Comparison of ENCODE assay signal across 23 mouse cellular contexts in the genomic region with DNA sequence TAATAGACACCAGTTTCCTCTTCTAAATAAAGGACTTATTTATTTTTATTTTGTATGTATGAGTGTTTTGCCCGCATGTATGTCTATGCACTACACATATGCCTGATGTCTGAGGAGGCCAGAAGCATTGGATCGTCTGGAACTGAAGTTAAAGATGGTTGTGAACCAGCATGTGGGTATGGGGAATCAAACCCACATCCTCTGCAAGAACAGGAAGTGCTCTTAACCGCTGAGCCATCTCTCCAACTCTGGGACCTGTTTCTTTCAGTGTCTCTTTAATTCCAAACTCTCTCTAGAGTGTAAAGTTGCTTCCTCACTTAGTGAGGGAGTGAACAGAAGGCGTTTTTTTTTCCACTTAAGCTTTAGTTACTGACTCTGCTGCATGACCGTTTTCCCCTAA. TPM values are rescaled to one million over a fixed set of nuclear protein-coding genes. Genes with fewer than 3 reads are reported as not detected.
A peak's percentile ranks its signal among the peaks of the same experiment; 100 is the strongest.
DNase-seq lines count a peak whose midpoint lies in the region; ATAC-seq and TF ChIP-seq lines count a peak whose summit lies in the region.
"Had no signal": no experiment of that assay in that cellular context is flagged by ENCODE, and none has a peak within 500 bp of the region (broad histone marks: within the 10 kb centered on the region; RNA-seq: fewer than 3 reads in every experiment).

No protein-coding gene starts in this region.

- H3K4me3 ChIP-seq in thymus, adult 2 months (ENCODE audit: control insufficient read depth, insufficient read depth, low read length) = no peak overlapping the region
- no peak overlapping the region for H3K4me3 ChIP-seq in liver, postnatal 0 days (ENCODE audit: low read depth, low read length)
- H3K4me3 ChIP-seq: embryonic facial prominence, embryonic 12.5 days; gastrocnemius, adult 2 months; limb, embryonic 15.5 days; lung, embryonic 15.5 days; midbrain, embryonic 15.5 days; neural tube, embryonic 13.5 days; stomach, embryonic 15.5 days had no signal

- H3K9me3 ChIP-seq in liver, postnatal 0 days (ENCODE audit: low read length) = no peaks in the 10 kb centered on the region
- H3K9me3 ChIP-seq: embryonic facial prominence, embryonic 12.5 days; limb, embryonic 15.5 days; lung, embryonic 15.5 days; midbrain, embryonic 15.5 days; neural tube, embryonic 13.5 days; stomach, embryonic 15.5 days had no signal

- no peaks in the 10 kb centered on the region for H3K36me3 ChIP-seq in thymus, adult 2 months (ENCODE audit: control insufficient read depth, insufficient read depth, low read length)
- no peaks in the 10 kb centered on the region for H3K36me3 ChIP-seq in liver, postnatal 0 days (replicated peaks; ENCODE audit: insufficient read depth, low read length)
- H3K36me3 ChIP-seq: embryonic facial prominence, embryonic 12.5 days; limb, embryonic 15.5 days; lung, embryonic 15.5 days; midbrain, embryonic 15.5 days; neural tube, embryonic 13.5 days; stomach, embryonic 15.5 days had no signal

- TF ChIP-seq EP300 in liver, postnatal 0 days (IDR thresholded peaks at IDR 0.05; ENCODE audit: low read depth) = no peak

- WGBS in thymus, adult 2 months = 11% methylated on average over 5 of the region's 5 CpGs
- WGBS in liver, postnatal 0 days (ENCODE audit: insufficient replicate concordance) = 37% methylated on average over 5 of the region's 5 CpGs

- no peak for TF ChIP-seq POLR2A in thymus, adult 2 months (IDR thresholded peaks at IDR 0.05; ENCODE audit: control insufficient read depth, extremely low read depth, insufficient read depth, low read length, poor library complexity)

- no peak overlapping the region for H3K9ac ChIP-seq in liver, postnatal 0 days (replicated peaks)
- H3K9ac ChIP-seq: embryonic facial prominence, embryonic 12.5 days; limb, embryonic 15.5 days; liver, embryonic 14.5 days; lung, embryonic 15.5 days; midbrain, embryonic 15.5 days; neural tube, embryonic 13.5 days; stomach, embryonic 15.5 days had no signal

- no peak for TF ChIP-seq CTCF in thymus, adult 2 months (IDR thresholded peaks at IDR 0.05; ENCODE audit: borderline replicate concordance, control insufficient read depth, extremely low read depth, insufficient read depth, low read length, poor library complexity)
- no peak for TF ChIP-seq CTCF in liver, postnatal 0 days (IDR thresholded peaks at IDR 0.05; ENCODE audit: low read depth)

- peak; percentile 44 for DNase-seq in CD4-positive, CD25-positive, alpha-beta regulatory T cell, adult 2 months (ENCODE audit: low read depth, low spot score)
- peak; percentile 35 for DNase-seq in thymus, adult 2 months
- peak; percentile 25 for DNase-seq in thymus, postnatal 4 days
- DNase-seq in layer of hippocampus, adult 18-20 months (ENCODE audit: low spot score in 2 of 2) = no peak
- DNase-seq in liver, postnatal 0 days = no peak
- DNase-seq: adrenal gland, postnatal 25 days; gastrocnemius, adult 2 months; kidney, adult 11 months; left cerebral cortex, postnatal 4 days; lung, postnatal 4 days; right cerebral cortex, postnatal 4 days had no signal

- no peak overlapping the region for H3K4me2 ChIP-seq in liver, postnatal 0 days (ENCODE audit: low read depth, low read length)
- H3K4me2 ChIP-seq: embryonic facial prominence, embryonic 12.5 days; heart, embryonic 11.5 days; limb, embryonic 15.5 days; lung, embryonic 15.5 days; midbrain, embryonic 15.5 days; neural tube, embryonic 13.5 days; stomach, embryonic 15.5 days had no signal

- H3K4me1 ChIP-seq in thymus, adult 2 months (replicated peaks; ENCODE audit: control insufficient read depth, insufficient read depth, low read length) = no peaks in the 10 kb centered on the region
- no peaks in the 10 kb centered on the region for H3K4me1 ChIP-seq in liver, postnatal 0 days (ENCODE audit: insufficient read depth)
- H3K4me1 ChIP-seq: embryonic facial prominence, embryonic 12.5 days; limb, embryonic 15.5 days; lung, embryonic 15.5 days; midbrain, embryonic 15.5 days; neural tube, embryonic 13.5 days; stomach, embryonic 15.5 days had no signal

- no peaks in the 10 kb centered on the region for H3K27me3 ChIP-seq in thymus, adult 2 months (ENCODE audit: control insufficient read depth, insufficient read depth, low read length)
- H3K27me3 ChIP-seq in liver, postnatal 0 days (ENCODE audit: insufficient read depth, low read length) = no peaks in the 10 kb centered on the region
- H3K27me3 ChIP-seq: embryonic facial prominence, embryonic 12.5 days; limb, embryonic 15.5 days; lung, embryonic 15.5 days; midbrain, embryonic 15.5 days; neural tube, embryonic 13.5 days; stomach, embryonic 15.5 days had no signal

- no peak overlapping the region for H3K27ac ChIP-seq in thymus, adult 2 months (ENCODE audit: control insufficient read depth, insufficient read depth, low read length)
- no peak overlapping the region for H3K27ac ChIP-seq in liver, postnatal 0 days (ENCODE audit: low read depth)
- H3K27ac ChIP-seq: embryonic facial prominence, embryonic 12.5 days; gastrocnemius, adult 2 months; hindbrain, postnatal 0 days; kidney, postnatal 0 days; limb, embryonic 15.5 days; liver, embryonic 14.5 days; lung, embryonic 15.5 days; midbrain, embryonic 15.5 days; neural tube, embryonic 13.5 days; stomach, embryonic 15.5 days had no signal

- peak; percentile 17 to 32; a peak in 2 of 4 replicates for ATAC-seq in hematopoietic stem cell, adult 5-6 weeks (replicated peaks in 1 of 2; ENCODE audit: insufficient read depth in 1 of 2, low FRiP score in 2 of 2, low TSS enrichment in 1 of 2, low read depth in 1 of 2, poor library complexity in 2 of 2, severe bottlenecking in 2 of 2)
- no peak for ATAC-seq in liver, postnatal 0 days
- ATAC-seq in frontal cortex, adult (ENCODE audit: low TSS enrichment) = no peak
- ATAC-seq: hindbrain, postnatal 0 days; midbrain, embryonic 15.5 days had no signal

RNA-seq across cellular contexts. Expression of a gene that starts 12.4 kb away (rescaled TPM):
- total RNA-seq in hematopoietic stem cell, adult 5-6 weeks (2017) = 2.3 TPM in 1 of 2 replicates, not detected in the other
- 0.13 and 0.18 TPM in 2 replicates for polyA plus RNA-seq in thymus, adult 2 months (2012; rRNA removed)
- 10 to 100 TPM; 33.3 to 35.9 TPM for total RNA-seq in layer of hippocampus, adult 18-20 months (2021)
- not detected in 2 replicates for polyA plus RNA-seq in liver, postnatal 0 days (2015; fragmentation: Nextera tagmentation; extraction: Ambion mirVana)

Comparison
In these comparisons a context has a peak if more than half of its experiments do, and no peak if none do; other contexts are left out.
1. DNase-seq: peak in CD4-positive, CD25-positive, alpha-beta regulatory T cell, adult 2 months (single experiment), thymus, adult 2 months (single experiment) and thymus, postnatal 4 days (single experiment); none in layer of hippocampus, adult 18-20 months (0 of 2) and liver, postnatal 0 days (single experiment).
2. ATAC-seq: peak in hematopoietic stem cell, adult 5-6 weeks (2 of 2); none in liver, postnatal 0 days (single experiment) and frontal cortex, adult (single experiment).
3. RNA of a gene that starts 12.4 kb away (total RNA-seq): 33.3 to 35.9 TPM in layer of hippocampus, adult 18-20 months; 2.3 TPM in hematopoietic stem cell, adult 5-6 weeks; every median in the first group is over 10 times any median in the second.